Mouse (Mus musculus): ENCODE measurements around the gene Skil.

The Skil gene

DNA sequence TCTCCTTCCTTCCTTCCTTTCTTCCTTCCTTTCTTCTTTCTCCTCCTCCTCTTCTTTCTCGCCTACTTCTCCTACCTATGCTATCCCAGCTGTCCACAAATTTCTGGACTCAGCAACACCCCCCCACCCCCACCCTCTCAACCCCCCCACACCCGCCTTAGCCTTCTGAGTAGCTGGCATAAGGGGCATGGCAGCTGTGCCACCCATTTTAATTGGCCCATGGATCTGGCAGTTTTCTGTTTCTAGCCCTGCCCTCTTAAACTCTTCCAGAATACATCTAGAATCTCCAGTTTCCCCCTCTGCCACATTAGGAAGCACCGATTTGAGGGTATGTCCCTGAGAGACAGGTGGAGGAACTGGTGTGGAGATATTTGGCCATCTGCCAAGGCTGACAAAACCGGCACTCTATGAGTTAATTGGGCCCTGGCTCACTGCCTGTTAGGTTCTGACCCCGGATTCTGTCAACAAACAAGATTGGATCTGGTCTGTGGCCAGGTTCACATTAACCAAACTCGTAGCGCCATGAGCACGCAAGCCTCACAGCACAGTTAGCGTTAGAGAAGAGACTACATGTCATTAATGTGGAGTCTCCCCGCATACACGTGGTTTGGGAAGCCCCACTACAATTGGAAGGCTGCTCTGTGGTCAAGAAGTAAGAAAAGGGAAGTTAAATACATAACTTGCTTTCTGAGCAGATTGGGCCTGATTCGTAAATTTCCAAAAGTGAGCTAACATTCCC, 11.2 kb upstream of the Skil start:
- peak; percentile 37 for DNase-seq (ENCODE audit: low read depth, low spot score)

- DNase-seq (ENCODE audit: low read depth, low spot score): no peak
Observed at GRCm38 (mm10) chr3:31085000-31085399, 9.9 kb upstream of the Skil start.

DNA sequence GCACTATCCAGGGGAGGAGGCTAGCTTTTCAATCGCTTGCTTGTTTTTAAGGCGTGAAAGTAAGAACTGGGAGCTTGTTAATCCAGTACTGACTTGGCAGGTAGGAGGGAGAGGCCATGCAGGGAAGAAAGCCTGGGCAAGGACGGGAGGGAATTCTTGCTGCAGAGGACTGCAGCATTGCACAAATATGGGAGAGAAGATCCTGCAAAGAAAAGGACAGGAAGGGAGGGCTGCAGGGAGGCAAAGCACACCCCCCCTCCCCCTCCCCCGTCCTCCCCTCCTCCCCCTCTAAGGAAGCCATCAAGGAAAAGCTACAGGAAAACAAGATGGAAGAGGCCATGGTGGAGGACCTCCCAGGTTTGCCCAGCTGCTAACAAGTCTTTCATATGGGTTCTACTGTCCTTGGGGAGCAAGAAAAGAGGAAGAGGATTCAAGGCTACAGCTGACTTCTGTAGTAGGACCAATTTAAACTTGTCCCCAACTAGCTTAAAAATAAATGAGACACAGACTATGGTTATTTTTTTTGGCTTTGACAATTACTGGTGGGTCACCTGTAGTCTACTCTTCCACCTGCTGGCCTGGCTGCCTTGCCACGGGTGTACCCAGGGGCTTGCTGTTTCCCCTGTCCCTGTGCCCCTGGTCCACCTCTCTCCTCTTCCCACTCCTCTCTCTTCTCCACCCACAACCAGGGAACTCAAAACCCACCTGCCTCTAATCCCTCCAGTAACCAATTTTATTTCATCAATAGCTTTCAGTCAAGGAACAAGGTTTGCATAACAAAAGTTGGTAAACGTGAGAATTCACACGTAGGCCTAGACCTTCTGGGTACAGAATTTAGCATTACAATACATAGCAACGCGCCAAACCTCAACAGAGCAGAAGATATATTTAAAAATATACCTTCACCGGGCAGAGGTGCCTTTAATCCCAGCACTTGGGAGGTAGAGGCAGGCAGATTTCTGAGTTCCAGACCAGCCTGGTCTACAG, 5.8 kb upstream of the Skil start:
- DNase-seq (ENCODE audit: low read depth, low spot score): no peak

DNA sequence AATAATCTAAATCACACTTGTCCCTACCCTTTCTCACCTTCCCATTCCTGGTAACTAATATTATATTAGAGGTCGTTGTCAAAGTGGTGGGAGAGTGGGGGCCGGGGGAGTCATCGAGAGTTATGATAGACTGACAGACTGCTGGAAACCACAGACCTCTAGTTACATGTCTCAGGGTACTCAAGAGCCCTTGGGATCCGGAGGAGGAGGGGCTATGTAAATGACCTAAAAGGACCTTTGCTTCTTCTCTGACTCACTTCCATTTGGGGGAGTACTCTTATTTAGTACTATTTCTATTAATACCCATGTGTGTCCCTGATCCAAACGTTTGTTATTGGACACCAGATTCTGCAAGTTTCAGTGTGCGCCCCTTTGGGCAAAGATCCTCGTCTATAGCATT, 4.9 kb upstream of the Skil start:
- DNase-seq (ENCODE audit: low read depth, low spot score): no peak

DNA sequence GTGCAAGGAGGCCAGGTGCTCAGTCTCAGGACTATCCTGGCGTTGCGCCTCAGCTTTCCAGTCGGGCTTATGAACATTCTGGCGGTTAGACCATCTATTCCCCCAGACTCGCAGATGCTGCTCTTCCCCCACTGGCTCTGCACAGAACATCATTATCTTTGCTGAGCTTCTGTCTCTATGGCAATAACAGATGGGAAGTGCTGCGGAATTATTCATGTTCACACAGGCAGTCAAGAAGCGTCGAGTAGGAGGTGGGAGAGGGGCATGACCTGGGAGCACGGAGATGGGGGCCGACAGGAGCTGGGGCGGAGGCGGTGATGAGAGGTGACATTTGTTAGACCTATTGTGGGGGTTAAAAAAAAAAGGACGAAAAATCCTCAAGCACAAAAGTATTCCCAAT, 1.7 kb upstream of the Skil start:
- DNase-seq (ENCODE audit: low read depth, low spot score): peak; percentile 54

DNA sequence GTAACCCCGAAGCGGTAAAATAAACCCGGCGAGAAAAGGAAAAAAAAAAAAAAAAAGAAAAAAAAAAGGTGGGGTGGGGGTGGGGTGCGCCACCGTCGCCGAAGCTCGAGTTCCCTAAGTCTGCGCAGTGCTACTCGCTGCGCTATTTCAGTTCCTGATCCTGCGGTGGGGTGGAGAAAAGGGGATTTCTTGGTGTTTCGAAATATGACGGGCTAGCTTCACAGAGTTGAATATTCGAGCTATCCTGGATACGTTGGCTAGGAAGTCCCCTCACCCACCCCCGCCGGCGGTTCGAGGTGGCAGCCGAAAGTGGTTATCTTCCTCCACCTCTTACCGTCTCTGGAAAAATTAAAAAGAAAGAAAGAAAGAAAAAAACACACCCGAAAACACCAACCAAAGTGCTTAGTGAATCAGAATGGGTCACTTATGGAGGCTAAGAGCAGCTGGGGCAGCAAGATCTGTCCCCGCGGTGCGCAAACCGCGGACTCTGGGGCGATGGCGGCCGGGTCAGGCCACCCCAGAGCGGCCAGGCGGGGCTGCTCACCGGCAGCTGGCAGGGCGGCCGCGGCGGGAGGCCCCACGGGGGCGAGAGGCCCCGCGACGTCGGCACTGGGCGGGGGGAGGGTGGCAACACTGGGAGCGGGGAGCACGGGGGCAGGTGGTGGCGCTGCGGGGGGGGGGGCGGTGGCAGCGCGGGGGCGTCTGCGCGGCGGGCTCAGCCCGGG, 1.1 kb upstream of the Skil start:
- peak; percentile 80 for DNase-seq (ENCODE audit: low read depth, low spot score)

- DNase-seq (ENCODE audit: low read depth, low spot score): no peak
Observed at GRCm38 (mm10) chr3:31095179-31095490, 277 bp downstream of the Skil start.

- peak; percentile 23 for DNase-seq (ENCODE audit: low read depth, low spot score)
Observed at GRCm38 (mm10) chr3:31095491-31096154, 765 bp downstream of the Skil start.

DNA sequence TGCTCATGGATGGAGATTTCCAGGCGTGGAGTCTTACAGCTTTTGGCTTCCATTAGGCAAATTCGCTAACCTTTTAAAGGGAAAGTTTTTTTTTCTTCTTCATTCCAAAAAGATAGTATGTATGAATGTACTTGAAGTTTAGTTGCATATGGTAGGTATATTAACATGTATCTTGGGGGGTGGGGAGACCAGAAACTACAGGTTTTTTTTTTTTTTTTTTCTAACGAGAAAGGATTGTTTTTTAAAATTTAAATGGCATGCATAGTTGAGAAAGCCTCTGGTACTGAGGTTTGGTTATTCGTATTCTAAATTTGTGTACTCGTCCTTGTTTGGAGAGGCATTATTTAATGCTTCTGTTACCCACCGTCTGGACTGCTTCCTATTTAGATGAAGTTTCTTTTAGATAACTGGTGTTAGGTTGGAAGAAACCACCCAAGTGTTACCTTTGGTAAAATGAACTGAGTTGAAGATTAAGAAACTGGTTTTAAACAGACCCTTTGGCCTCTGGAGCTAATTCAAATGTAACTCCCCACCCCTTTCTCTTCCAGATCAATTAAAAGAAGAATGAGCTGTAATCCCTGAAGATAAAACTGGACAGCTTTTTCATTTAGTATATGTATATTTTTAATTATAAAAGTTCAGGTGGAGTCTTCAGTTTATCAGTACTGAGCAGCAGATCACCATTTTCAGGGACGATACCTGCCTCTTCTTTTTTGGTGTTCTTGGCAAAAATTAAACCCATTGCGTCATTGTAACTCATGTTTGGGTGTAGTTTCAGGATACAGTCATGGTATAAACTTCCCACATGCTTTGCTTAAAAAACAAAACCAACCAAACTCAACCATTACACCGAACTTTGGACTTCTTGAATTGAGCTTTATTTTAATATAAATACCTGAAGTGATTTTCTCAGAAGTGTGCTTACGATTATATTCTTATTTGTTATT, 1.6 kb downstream of the Skil start:
- DNase-seq (ENCODE audit: low read depth, low spot score): no peak

GRCm38 (mm10) chr3:31097102-31097720, 2.4 kb downstream of the Skil start:
- DNase-seq (ENCODE audit: low read depth, low spot score): no peak

GRCm38 (mm10) chr3:31097976-31098375, 3.1 kb downstream of the Skil start:
- no peak for DNase-seq (ENCODE audit: low read depth, low spot score)

- no peak for DNase-seq (ENCODE audit: low read depth, low spot score)
Observed at GRCm38 (mm10) chr3:31098556-31098955, 3.7 kb downstream of the Skil start.

GRCm38 (mm10) chr3:31100026-31100425, 5.2 kb downstream of the Skil start:
- DNase-seq (ENCODE audit: low read depth, low spot score): no peak

DNA sequence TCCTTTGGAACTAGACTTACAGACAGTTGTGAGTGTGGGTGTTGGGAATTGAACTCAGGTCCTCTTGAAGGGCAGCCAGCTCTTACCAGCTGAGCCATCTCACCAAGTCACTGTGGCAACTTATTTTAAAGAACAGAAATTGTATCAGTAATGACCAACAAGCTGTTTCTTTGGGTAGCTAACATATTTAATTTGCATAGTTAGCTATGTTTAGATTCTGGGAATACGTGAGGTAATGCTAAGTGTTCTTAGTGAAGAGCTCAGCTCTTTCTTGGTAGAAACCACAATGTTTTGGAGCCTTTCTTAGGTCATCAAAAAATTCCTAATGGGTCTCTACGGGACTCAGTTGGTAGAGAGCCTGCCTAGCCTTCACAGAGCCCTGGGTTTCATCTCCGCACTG, 5.9 kb downstream of the Skil start:
- no peak for DNase-seq (ENCODE audit: low read depth, low spot score)

GRCm38 (mm10) chr3:31104936-31105335, 10.1 kb downstream of the Skil start:
- no peak for DNase-seq (ENCODE audit: low read depth, low spot score)

DNA sequence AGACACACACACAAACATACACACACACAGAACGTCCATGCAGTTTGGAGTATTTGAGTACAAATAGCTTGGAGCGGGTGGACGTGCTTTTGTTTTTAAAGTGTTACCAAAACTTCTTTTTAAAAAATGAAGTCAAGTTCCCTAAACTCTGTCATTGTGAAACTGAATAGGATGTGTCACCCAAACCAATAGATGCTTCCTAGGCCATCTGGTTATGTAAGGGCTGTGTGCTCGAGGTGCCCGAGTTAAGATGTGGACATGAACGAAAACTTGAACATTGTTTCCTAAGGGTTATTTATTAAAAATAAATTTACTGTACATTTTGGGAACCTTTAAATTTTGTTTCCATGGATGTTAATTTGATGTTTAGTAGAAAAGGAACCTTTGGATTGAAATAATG, 11.7 kb downstream of the Skil start:
- no peak for DNase-seq (ENCODE audit: low read depth, low spot score)

DNA sequence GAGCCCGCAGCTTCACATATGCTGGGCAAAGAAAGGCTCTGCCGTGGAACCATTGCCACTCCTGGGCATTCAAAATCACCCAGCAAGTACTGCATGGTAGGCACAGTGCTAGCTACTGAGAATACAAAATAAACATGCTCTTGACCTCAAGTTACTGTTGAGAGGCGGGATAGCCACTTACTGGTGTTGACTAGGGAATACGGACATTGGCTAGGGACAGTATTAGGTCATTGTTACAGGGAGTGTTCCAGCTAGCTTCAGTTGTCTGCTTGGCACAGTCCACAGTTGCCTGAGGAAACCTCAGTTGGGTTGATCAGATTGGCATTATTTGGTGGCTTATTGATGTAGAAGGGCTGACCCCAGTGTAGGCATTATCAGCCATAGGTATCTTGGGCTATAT, 12.8 kb downstream of the Skil start:
- no peak for DNase-seq (ENCODE audit: low read depth, low spot score)

- DNase-seq (ENCODE audit: low read depth, low spot score): no peak
Observed at GRCm38 (mm10) chr3:31109108-31109507, 14.2 kb downstream of the Skil start.

- DNase-seq (ENCODE audit: low read depth, low spot score): no peak
Observed at GRCm38 (mm10) chr3:31123098-31123497, 28.2 kb downstream of the Skil start.

DNA sequence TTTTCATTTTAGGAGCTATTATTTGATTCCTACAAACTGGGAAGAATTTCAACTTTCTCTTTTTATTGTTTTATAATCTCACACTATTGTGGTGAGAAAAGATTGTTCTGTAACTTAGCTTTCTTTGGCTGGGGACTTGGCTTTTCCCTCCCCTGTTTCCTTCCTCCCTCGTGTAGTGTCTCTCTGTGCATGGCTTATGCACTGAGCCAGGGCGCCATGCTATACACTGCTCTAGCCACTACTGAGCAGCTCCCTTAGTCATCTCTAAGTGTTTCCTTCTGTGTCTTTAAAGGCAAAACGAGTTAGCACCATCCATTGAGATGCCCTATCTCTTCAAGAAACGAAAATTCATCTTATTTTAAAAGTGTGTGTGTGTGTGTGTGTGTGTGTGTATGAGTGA, 31.4 kb downstream of the Skil start:
- DNase-seq (ENCODE audit: low read depth, low spot score): no peak

Data from retina, postnatal 7 days (tissue).